Mouse (Mus musculus) thymus, postnatal 4 days (tissue): ENCODE results near the gene Gpr132.

Source experiments
- DNase-seq: peaks from one replicate; pipeline ENCODE4 v3.0.0; 2021

Gene Gpr132

GRCm38 (mm10) chr12:112816294-112816693 lies 51.7 kb downstream of the Gpr132 start:
- DNase-seq = peak; percentile 84

GRCm38 (mm10) chr12:112814682-112815470 lies 53.2 kb downstream of the Gpr132 start:
- no peak for DNase-seq

DNA sequence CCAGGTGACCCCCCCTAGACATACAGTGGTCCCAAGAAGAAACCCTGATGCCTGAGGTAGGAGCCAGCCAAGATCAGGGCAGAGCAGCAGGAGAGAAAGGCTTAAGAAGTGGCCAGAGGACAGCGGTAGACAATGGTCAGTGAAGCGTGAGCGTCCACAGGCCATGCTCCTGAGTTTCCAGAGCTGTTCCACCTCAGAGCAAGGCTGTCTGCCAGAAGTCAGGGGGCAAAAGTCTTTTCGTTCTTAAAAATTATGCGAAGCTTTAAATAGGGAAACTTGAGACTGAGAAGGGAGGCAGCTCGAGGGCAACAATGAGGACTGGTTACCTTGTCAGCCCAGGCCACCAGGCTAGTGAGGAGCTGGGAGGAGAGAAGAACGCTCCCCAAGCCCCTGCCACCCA lies 54.7 kb downstream of the Gpr132 start:
- DNase-seq = no peak

GRCm38 (mm10) chr12:112810092-112810885 lies 57.7 kb downstream of the Gpr132 start:
- DNase-seq = no peak

DNA sequence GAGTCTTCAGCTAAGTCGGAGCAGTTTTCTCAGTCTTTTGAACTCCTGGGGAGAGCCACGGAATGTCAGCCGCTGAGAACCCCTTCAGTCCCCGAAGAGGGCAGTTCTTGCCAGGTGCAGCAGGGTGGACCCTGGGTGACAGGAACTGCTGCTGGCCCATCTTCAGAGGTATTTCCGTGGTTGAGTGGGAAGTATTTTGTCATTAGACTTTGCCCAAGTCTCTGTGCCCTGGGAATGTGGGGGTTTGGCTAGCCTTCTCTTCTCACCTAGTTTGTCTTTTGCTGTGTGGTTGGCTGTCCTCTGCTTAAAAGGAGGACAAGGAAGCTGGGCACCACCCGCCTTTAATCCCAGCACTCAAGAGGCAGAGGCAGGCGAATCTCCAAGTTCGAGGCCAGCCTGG lies 58.4 kb downstream of the Gpr132 start:
- DNase-seq = no peak

GRCm38 (mm10) chr12:112808587-112809364 lies 59.3 kb downstream of the Gpr132 start, which contains the start of gene Clba1:
Gene Clba1, plus strand, starts transcription at chr12:112808937.
- peak; percentile 92 for DNase-seq

- DNase-seq = no peak
Measured at GRCm38 (mm10) chr12:112808212-112808586, 59.8 kb downstream of the Gpr132 start.

DNA sequence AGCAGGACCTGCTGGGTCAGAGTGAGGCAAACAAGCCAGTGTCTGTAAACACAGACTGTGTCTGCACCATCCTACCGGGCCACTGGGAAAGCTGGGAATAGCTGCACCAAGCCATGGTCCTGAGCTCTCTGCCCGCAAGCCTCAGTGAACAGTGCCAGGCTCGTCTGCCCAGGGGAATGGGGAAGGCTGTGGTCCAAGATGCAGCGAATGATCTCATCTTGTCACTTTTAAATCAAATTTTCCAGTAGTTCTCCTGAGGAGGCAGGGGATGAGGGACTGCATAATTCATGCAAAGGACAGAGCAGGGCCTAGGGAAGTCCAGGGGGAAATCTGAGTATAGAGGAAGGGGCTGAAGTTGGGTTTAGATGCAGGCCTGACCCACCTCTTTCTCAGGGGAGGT lies 60.2 kb downstream of the Gpr132 start:
- no peak for DNase-seq

- no peak for DNase-seq
Measured at GRCm38 (mm10) chr12:112806044-112806443, 62.0 kb downstream of the Gpr132 start.

DNA sequence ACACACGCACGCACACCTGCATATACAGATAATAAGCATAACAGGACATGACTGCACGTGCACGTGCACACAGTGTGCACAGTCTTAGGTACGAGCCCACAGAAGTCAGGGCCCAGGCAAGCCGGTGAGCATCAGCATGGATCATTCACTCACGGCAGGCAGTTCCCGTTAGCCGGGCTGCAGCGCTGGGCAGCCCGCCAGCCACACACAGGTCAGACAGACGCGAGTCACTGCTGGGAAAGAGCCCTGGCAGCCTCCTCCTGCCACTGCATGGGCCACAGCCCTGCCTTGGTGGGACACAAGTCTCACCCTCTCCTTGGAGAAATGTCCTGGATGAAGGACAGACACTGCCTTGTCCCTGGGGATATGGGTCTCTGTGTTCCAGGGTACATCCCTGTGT lies 64.0 kb downstream of the Gpr132 start:
- no peak for DNase-seq

GRCm38 (mm10) chr12:112802917-112803316 lies 65.1 kb downstream of the Gpr132 start:
- DNase-seq = no peak

DNA sequence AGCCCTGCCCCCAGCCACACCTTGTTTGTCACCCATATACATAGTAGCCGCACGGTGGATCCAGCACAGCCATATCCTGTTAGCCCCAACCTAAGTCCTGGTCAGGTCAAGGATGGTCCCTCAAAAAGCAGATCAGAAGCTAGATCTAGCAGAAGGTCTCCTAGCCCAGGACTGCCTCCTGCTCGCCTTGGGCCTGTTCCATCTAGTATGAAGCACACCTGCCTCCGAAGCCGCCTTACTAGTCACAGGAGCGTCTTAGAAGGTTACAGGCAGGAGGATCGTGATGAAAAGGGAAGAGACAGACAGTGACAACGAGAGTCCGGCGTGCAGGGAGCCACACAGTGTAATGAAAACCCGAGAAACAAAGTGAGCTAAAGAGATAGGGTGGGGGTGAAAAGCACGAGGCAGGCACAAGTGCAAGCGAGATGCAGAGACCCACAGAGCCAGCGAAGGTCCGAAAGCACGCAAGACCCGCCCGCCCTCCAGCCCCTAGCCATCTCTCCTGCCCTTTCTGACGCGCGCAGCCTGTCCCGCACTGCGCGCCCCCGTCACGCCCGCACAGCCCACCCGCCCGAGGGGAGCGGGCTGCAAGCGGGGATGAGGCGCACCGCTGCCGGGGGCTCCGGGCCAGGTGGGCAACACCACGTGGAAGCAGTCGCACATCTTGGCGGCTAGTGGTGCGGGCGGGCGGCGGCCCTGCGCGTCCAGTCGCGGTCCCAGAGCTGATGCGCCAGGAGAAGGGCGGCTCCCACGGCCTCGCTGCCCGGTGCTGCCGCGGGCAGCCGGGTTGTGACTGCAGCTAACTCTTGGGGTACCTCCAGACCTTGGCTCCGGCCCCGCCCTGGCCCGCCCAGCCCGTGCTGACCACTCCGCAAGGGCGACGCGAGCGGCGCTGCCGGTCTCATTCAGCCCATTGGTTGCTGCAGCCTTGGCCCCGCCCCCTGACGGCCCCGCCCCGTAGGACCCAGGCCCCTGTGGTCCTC lies 65.9 kb downstream of the Gpr132 start, which contains the start of gene Ahnak2:
Gene Ahnak2, minus strand, starts transcription at position 794 of the 983 bp plus-strand sequence.
- no peak for DNase-seq
